Mouse (Mus musculus): ENCODE data around the gene Ctxn1.

Gene Ctxn1

GRCm38 (mm10) chr8:4214006-4214980 lies 44.8 kb downstream of the Ctxn1 start:
- DNase-seq (ENCODE audit: low spot score in 2 of 2): no peak

- no peak for DNase-seq (ENCODE audit: low spot score in 2 of 2)
Measured at GRCm38 (mm10) chr8:4213210-4214005, 45.7 kb downstream of the Ctxn1 start.

DNA sequence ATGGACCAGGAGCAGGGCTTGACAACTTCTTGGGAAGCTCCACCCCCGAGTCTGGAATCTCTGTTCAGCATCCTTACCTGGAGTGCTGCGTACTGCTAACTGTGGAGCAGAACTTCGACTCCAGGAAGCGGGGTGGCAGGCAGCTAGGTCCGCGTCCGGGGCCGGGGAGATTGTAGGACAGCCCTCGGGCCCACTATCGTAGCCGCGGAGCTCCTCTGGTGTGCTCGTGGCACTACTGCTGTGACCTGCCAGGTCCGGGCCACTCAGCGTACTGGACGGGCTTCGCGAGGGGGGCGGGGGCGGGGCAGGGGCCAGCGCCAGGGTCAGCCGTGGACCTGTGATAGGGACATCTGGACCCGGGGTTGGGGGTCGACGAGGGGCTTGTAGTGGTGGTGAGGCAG lies 46.3 kb downstream of the Ctxn1 start:
- DNase-seq (ENCODE audit: low spot score in 2 of 2): no peak

- no peak for DNase-seq (ENCODE audit: low spot score in 2 of 2)
Measured at GRCm38 (mm10) chr8:4211097-4211496, 48.0 kb downstream of the Ctxn1 start.
